Comparison of ENCODE assay signal across 10 mouse cellular contexts in the genomic region with DNA sequence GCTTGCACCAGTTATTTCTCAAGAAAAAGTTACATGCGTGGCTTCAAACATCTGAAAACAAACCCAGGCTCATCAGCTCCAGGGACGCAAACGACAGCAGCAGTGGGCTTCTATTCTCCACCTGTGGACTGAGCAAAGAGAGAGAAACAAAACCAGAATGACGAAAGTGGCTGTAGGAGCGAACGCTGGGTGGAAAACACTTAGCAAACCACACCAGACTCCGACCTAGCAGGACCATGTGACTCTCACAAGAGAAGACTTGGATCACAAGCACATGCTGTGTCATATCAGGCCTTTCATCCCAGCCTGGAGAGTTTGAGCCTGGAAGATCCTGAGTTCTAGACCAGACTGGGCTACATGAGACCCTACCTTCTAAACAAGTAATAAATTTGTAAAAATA. TPM values are rescaled to one million over a fixed set of nuclear protein-coding genes. Genes with fewer than 3 reads are reported as not detected.
A peak's percentile ranks its signal among the peaks of the same experiment; 100 is the strongest.
DNase-seq lines count a peak whose midpoint lies in the region; ATAC-seq and TF ChIP-seq lines count a peak whose summit lies in the region.
"Had no signal": no experiment of that assay in that cellular context is flagged by ENCODE, and none has a peak within 500 bp of the region (broad histone marks: within the 10 kb centered on the region; RNA-seq: fewer than 3 reads in every experiment).

No protein-coding gene starts in this region.

- H3K27ac ChIP-seq in gastrocnemius, adult 2 months = peak overlapping the region; percentile 80; the same call in 1 of the 2 replicates
- H3K27ac ChIP-seq in liver, embryonic 12.5 days = 0 out of 2 replicates have a peak overlapping the region, but pooled peaks have one; percentile 67
- 0 out of 2 replicates have a peak overlapping the region, but pooled peaks have one; percentile 70 for H3K27ac ChIP-seq in midbrain, embryonic 15.5 days

- DNase-seq in gastrocnemius, adult 2 months = no peak
- no peak for DNase-seq in gastrocnemius, adult 8-10 months (ENCODE audit: low spot score in 2 of 2)
- no peak for DNase-seq in liver
- peak; percentile 30 for DNase-seq in brain, embryonic 14.5 days (ENCODE audit: low read depth)
- no peak for DNase-seq in left cerebral cortex, postnatal 25 days (ENCODE audit: low spot score in 2 of 2)
- no peak for DNase-seq in testis, postnatal 10 days (ENCODE audit: low spot score)
- DNase-seq: adrenal gland, adult 8-10 months had no signal

- no peak for ATAC-seq in liver, embryonic 12.5 days
- no peak for ATAC-seq in midbrain, embryonic 15.5 days (replicated peaks)

- intact Hi-C loops in gastrocnemius, adult 2 months (cut with DNase I) = no loop called here
- intact Hi-C loops in left cerebral cortex, postnatal 25 days (cut with DNase I) = no loop called here

- H3K36me3 ChIP-seq in liver, embryonic 12.5 days = no peaks in the 10 kb centered on the region
- no peaks in the 10 kb centered on the region for H3K36me3 ChIP-seq in midbrain, embryonic 15.5 days (replicated peaks)

- no peak overlapping the region for H3K4me3 ChIP-seq in gastrocnemius, adult 2 months
- H3K4me3 ChIP-seq in liver, embryonic 12.5 days = no peak overlapping the region
- H3K4me3 ChIP-seq in midbrain, embryonic 15.5 days = no peak overlapping the region
- H3K4me3 ChIP-seq: megakaryocyte, embryonic 14.5 days had no signal

- peaks cover 49% of the 10 kb centered on the region for H3K4me1 ChIP-seq in liver, embryonic 12.5 days
- peaks cover 11% of the 10 kb centered on the region for H3K4me1 ChIP-seq in midbrain, embryonic 15.5 days

- H3K9me3 ChIP-seq in liver, embryonic 12.5 days (replicated peaks) = no peaks in the 10 kb centered on the region
- H3K9me3 ChIP-seq in midbrain, embryonic 15.5 days = no peaks in the 10 kb centered on the region
- H3K9me3 ChIP-seq: megakaryocyte, embryonic 14.5 days had no signal

- TF ChIP-seq POLR2A in brain, embryonic 14.5 days (IDR thresholded peaks at IDR 0.05; ENCODE audit: borderline replicate concordance, extremely low read depth, insufficient read depth, insufficient read length, poor library complexity, severe bottlenecking) = no peak

- 75% methylated on average over 7 of the region's 7 CpGs for WGBS in liver, embryonic 12.5 days (ENCODE audit: insufficient replicate concordance)
- WGBS in midbrain, embryonic 15.5 days = 50% methylated on average over 7 of the region's 7 CpGs

- no peak for TF ChIP-seq CTCF in gastrocnemius, adult 2 months (IDR thresholded peaks at IDR 0.05)
- no peak for TF ChIP-seq CTCF in brain, embryonic 14.5 days (IDR thresholded peaks at IDR 0.05; ENCODE audit: borderline replicate concordance, extremely low read depth, insufficient read depth, insufficient read length)

- H3K9ac ChIP-seq in liver, embryonic 12.5 days = no peak overlapping the region
- H3K9ac ChIP-seq in midbrain, embryonic 15.5 days = no peak overlapping the region

- H3K4me2 ChIP-seq in liver, embryonic 12.5 days = no peak overlapping the region
- H3K4me2 ChIP-seq in midbrain, embryonic 15.5 days = no peak overlapping the region

- no peaks in the 10 kb centered on the region for H3K27me3 ChIP-seq in liver, embryonic 12.5 days (replicated peaks)
- H3K27me3 ChIP-seq in midbrain, embryonic 15.5 days (replicated peaks) = no peaks in the 10 kb centered on the region
- H3K27me3 ChIP-seq: megakaryocyte, embryonic 14.5 days had no signal

RNA-seq across cellular contexts. Expression of a gene that starts 41.8 kb away (rescaled TPM):
- 10 to 100 TPM; 40.7 to 48.4 TPM for total RNA-seq in gastrocnemius, adult 2 months (2021)
- 10 to 100 TPM; 41.6 to 49.5 (median 45.0) TPM for total RNA-seq in gastrocnemius, adult 8-10 months (2022)
- polyA plus RNA-seq in liver, embryonic 12.5 days (2016; fragmentation: Nextera tagmentation; extraction: Ambion mirVana) = 26.2 and 28.9 TPM in 2 replicates
- 51.8 and 54.9 TPM in 2 replicates for polyA plus RNA-seq in brain, embryonic 14.5 days (2012; rRNA removed)
- 48.6 and 52.4 TPM in 2 replicates for polyA plus RNA-seq in midbrain, embryonic 15.5 days (2015; fragmentation: Nextera tagmentation; extraction: Ambion mirVana)
- total RNA-seq in left cerebral cortex, postnatal 25 days (2021) = 10 to 100 TPM; 45.7 to 57.4 TPM
